Mouse (Mus musculus) urinary bladder, postnatal 0 days (tissue): ENCODE measurements around the gene Mier3. TPM values are rescaled to one million over a fixed set of nuclear protein-coding genes. Genes with fewer than 3 reads are reported as not detected.

ENCODE experiments used
- polyA plus RNA-seq: library from polyadenylated mRNA; unstranded; fragments of >200 nt; fragmentation: Nextera tagmentation; extraction: Ambion mirVana; gene quantifications from 2 replicates; pipeline ENCODE4 v1.2.1, GENCODE M21; 2015

Mier3 gene
- 7.4 and 9.1 TPM in 2 replicates for polyA plus RNA-seq

DNA sequence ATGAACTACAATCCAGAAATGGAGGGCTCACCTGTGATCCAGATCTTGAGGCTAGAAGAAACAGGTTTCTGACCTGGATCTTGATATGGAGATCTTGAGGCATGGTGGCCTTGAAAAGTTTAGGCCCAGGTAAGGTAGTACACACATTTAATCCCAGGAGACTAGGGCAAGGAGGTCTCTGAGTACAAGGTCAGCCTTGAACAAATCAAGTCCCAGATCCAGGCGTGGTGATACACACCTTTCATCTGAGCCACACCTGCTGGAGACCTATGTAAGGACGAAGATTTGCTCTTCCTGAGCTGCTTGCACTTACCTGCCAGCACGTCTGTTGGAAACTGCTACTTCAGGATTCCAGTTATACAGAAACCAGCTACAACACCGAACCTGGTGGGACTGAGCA lies at the start of gene Mier3:
Gene Mier3 (plus strand): TSS at position 301 of the 400 bp plus-strand sequence.

Other genes with a start within 250 kb of the Mier3 start
- 36.0 and 44.8 TPM in 2 replicates for gene Gpbp1, start 190.9 kb upstream of the Mier3 start, polyA plus RNA-seq
- gene Gm49496, start 131.0 kb upstream of the Mier3 start, polyA plus RNA-seq: not detected in 2 replicates
- gene Gm10198, start 88.2 kb upstream of the Mier3 start, polyA plus RNA-seq: not detected in 2 replicates
- 8.2 and 9.8 TPM in 2 replicates for gene Map3k1, start 128.0 kb downstream of the Mier3 start, polyA plus RNA-seq